Mouse (Mus musculus): ENCODE measurements around the gene Mmp19. TPM values are rescaled to one million over a fixed set of nuclear protein-coding genes. Genes with fewer than 3 reads are reported as not detected.

The Mmp19 gene
- polyA plus RNA-seq (2016; fragmentation: Nextera tagmentation; extraction: Ambion mirVana) = 0.42 and 0.93 TPM in 2 replicates

GRCm38 (mm10) chr10:128790398-128791124, at the start of gene Mmp19:
Gene Mmp19, plus strand, starts transcription at chr10:128790910.
- H3K36me3 ChIP-seq = no peaks in the 10 kb centered on the region
- no peak within 1 kb of the TSS for H3K9ac ChIP-seq
- no peak within 1 kb of the TSS for H3K27ac ChIP-seq
- H3K9me3 ChIP-seq = no peaks in the 10 kb centered on the region
- ATAC-seq (ENCODE audit: insufficient number of reproducible peaks, insufficient read depth, low FRiP score, low TSS enrichment) = no peak
- H3K4me1 ChIP-seq = no peaks in the 10 kb centered on the region
- H3K27me3 ChIP-seq = no peaks in the 10 kb centered on the region
- H3K4me3 ChIP-seq = no peak within 1 kb of the TSS
- H3K4me2 ChIP-seq (replicated peaks) = no peak within 1 kb of the TSS
- WGBS = 72% methylated on average over 7 of the region's 7 CpGs

- peak overlapping the region; percentile 62; the same call in 1 of the 2 replicates for H3K4me3 ChIP-seq
Measured at GRCm38 (mm10) chr10:128742616-128743015, 48.1 kb upstream of the Mmp19 start.

GRCm38 (mm10) chr10:128743235-128743634, 47.5 kb upstream of the Mmp19 start:
- peak overlapping the region; percentile 68 for H3K9ac ChIP-seq
- peak overlapping the region; percentile 89 for H3K4me2 ChIP-seq (replicated peaks)
- ATAC-seq (ENCODE audit: insufficient number of reproducible peaks, insufficient read depth, low FRiP score, low TSS enrichment) = no peak
- H3K9me3 ChIP-seq = no peaks in the 10 kb centered on the region
- 12% methylated on average over 7 of the region's 7 CpGs for WGBS
- H3K27ac ChIP-seq = no peak overlapping the region
- peaks cover 4% of the 10 kb centered on the region for H3K27me3 ChIP-seq
- no peaks in the 10 kb centered on the region for H3K36me3 ChIP-seq
- H3K4me3 ChIP-seq = peak overlapping the region; percentile 62
- peaks cover 19% of the 10 kb centered on the region for H3K4me1 ChIP-seq

More at GRCm38 (mm10) chr10:128742616-128743015, 48.1 kb upstream of the Mmp19 start:
- no peaks in the 10 kb centered on the region for H3K36me3 ChIP-seq
- H3K9me3 ChIP-seq = no peaks in the 10 kb centered on the region
- no peak overlapping the region for H3K27ac ChIP-seq
- WGBS = 37% methylated on average over 4 of the region's 4 CpGs
- H3K27me3 ChIP-seq = peaks cover 4% of the 10 kb centered on the region
- H3K4me2 ChIP-seq (replicated peaks) = peak overlapping the region; percentile 89; the same call in 1 of the 2 replicates
- H3K9ac ChIP-seq = no peak overlapping the region
- no peak for ATAC-seq (ENCODE audit: insufficient number of reproducible peaks, insufficient read depth, low FRiP score, low TSS enrichment)
- peaks cover 20% of the 10 kb centered on the region for H3K4me1 ChIP-seq

- H3K4me2 ChIP-seq (replicated peaks) = peak overlapping the region; percentile 89
- WGBS = under 1% methylated on average over 37 of the region's 37 CpGs
- peaks cover 19% of the 10 kb centered on the region for H3K4me1 ChIP-seq
- no peaks in the 10 kb centered on the region for H3K9me3 ChIP-seq
- peak; percentile 43; the same call in 1 of the 2 replicates for ATAC-seq (ENCODE audit: insufficient number of reproducible peaks, insufficient read depth, low FRiP score, low TSS enrichment)
- H3K9ac ChIP-seq = peak overlapping the region; percentile 68
- H3K27ac ChIP-seq = peak overlapping the region; percentile 19; the same call in 1 of the 2 replicates
- H3K36me3 ChIP-seq = no peaks in the 10 kb centered on the region
- H3K27me3 ChIP-seq = peaks cover 4% of the 10 kb centered on the region
- H3K4me3 ChIP-seq = peak overlapping the region; percentile 62
Measured at GRCm38 (mm10) chr10:128743791-128744191, 46.9 kb upstream of the Mmp19 start.

- peaks cover 4% of the 10 kb centered on the region for H3K27me3 ChIP-seq
Measured at GRCm38 (mm10) chr10:128744211-128744610, 46.5 kb upstream of the Mmp19 start.

GRCm38 (mm10) chr10:128744680-128745601, 45.8 kb upstream of the Mmp19 start, which contains the start of gene Dgka:
Gene Dgka, minus strand, starts transcription at chr10:128744855.
- Histone ChIP-seq H3K4me2 (replicated peaks) (peak within 1 kb of the TSS; percentile 89), H3K27me3 (peaks cover 4% of the 10 kb centered on the region), H3K4me1 (peaks cover 28% of the 10 kb centered on the region), H3K27ac (peak within 1 kb of the TSS; percentile 19; the same call in 1 of the 2 replicates), H3K36me3 (no peaks in the 10 kb centered on the region), H3K9me3 (no peaks in the 10 kb centered on the region), H3K9ac (peak within 1 kb of the TSS; percentile 68), H3K4me3 (peak within 1 kb of the TSS; percentile 62)
- no peak for ATAC-seq (ENCODE audit: insufficient number of reproducible peaks, insufficient read depth, low FRiP score, low TSS enrichment)
- 20% methylated on average over 18 of the region's 18 CpGs for WGBS

More at GRCm38 (mm10) chr10:128744211-128744610, 46.5 kb upstream of the Mmp19 start:
- Histone ChIP-seq H3K4me2 (replicated peaks) (peak overlapping the region; percentile 89), H3K4me1 (peaks cover 21% of the 10 kb centered on the region), H3K9ac (peak overlapping the region; percentile 68), H3K9me3 (no peaks in the 10 kb centered on the region), H3K36me3 (no peaks in the 10 kb centered on the region), H3K27ac (0 out of 2 replicates have a peak overlapping the region, but pooled peaks have one; percentile 11), H3K4me3 (peak overlapping the region; percentile 62)
- ATAC-seq (ENCODE audit: insufficient number of reproducible peaks, insufficient read depth, low FRiP score, low TSS enrichment) = no peak
- 15% methylated on average over 8 of the region's 8 CpGs for WGBS

GRCm38 (mm10) chr10:128745946-128746613, 44.6 kb upstream of the Mmp19 start:
- Histone ChIP-seq H3K4me1 (peaks cover 35% of the 10 kb centered on the region), H3K9ac (no peak overlapping the region), H3K27me3 (peaks cover 4% of the 10 kb centered on the region), H3K4me2 (replicated peaks) (no peak overlapping the region), H3K36me3 (no peaks in the 10 kb centered on the region), H3K9me3 (no peaks in the 10 kb centered on the region), H3K4me3 (no peak overlapping the region), H3K27ac (no peak overlapping the region)
- no peak for ATAC-seq (ENCODE audit: insufficient number of reproducible peaks, insufficient read depth, low FRiP score, low TSS enrichment)
- 91% methylated on average over 10 of the region's 10 CpGs for WGBS

GRCm38 (mm10) chr10:128746972-128747645, 43.6 kb upstream of the Mmp19 start:
- H3K27ac ChIP-seq = peak overlapping the region; percentile 97
- WGBS = 24% methylated on average over 9 of the region's 9 CpGs
- no peak; the same call in 1 of the 2 replicates for ATAC-seq (ENCODE audit: insufficient number of reproducible peaks, insufficient read depth, low FRiP score, low TSS enrichment)
- peak overlapping the region; percentile 85 for H3K4me2 ChIP-seq (replicated peaks)
- peak overlapping the region; percentile 74 for H3K4me3 ChIP-seq
- no peaks in the 10 kb centered on the region for H3K36me3 ChIP-seq
- no peaks in the 10 kb centered on the region for H3K9me3 ChIP-seq
- peaks cover 35% of the 10 kb centered on the region for H3K4me1 ChIP-seq
- peak overlapping the region; percentile 75; the same call in 1 of the 2 replicates for H3K9ac ChIP-seq
- peaks cover 4% of the 10 kb centered on the region for H3K27me3 ChIP-seq

- H3K4me3 ChIP-seq = peak within 1 kb of the TSS; percentile 74
- H3K9me3 ChIP-seq = no peaks in the 10 kb centered on the region
- peaks cover 2% of the 10 kb centered on the region; the same call in 1 of the 2 replicates for H3K36me3 ChIP-seq
- H3K27me3 ChIP-seq = peaks cover under 1% of the 10 kb centered on the region
- peak within 1 kb of the TSS; percentile 97 for H3K27ac ChIP-seq
- peak within 1 kb of the TSS; percentile 75 for H3K9ac ChIP-seq
- ATAC-seq (ENCODE audit: insufficient number of reproducible peaks, insufficient read depth, low FRiP score, low TSS enrichment) = peak; percentile 36; the same call in 1 of the 2 replicates
- under 1% methylated on average over 36 of the region's 36 CpGs for WGBS
- H3K4me2 ChIP-seq (replicated peaks) = peak within 1 kb of the TSS; percentile 85
- peaks cover 35% of the 10 kb centered on the region for H3K4me1 ChIP-seq
Measured at GRCm38 (mm10) chr10:128747646-128748251, 43.0 kb upstream of the Mmp19 start, which contains the start of gene Pym1. Gene Pym1, plus strand, starts transcription at chr10:128747889.

GRCm38 (mm10) chr10:128748252-128748864, 42.4 kb upstream of the Mmp19 start:
- Histone ChIP-seq H3K9ac (peak overlapping the region; percentile 75), H3K9me3 (no peaks in the 10 kb centered on the region), H3K4me2 (replicated peaks) (peak overlapping the region; percentile 85), H3K36me3 (peaks cover 6% of the 10 kb centered on the region; the same call in 1 of the 2 replicates), H3K27me3 (no peaks in the 10 kb centered on the region; the same call in 1 of the 2 replicates), H3K4me3 (peak overlapping the region; percentile 74), H3K27ac (peak overlapping the region; percentile 97), H3K4me1 (peaks cover 29% of the 10 kb centered on the region)
- WGBS = under 1% methylated on average over 37 of the region's 37 CpGs
- peak; percentile 79 for ATAC-seq (ENCODE audit: insufficient number of reproducible peaks, insufficient read depth, low FRiP score, low TSS enrichment)

Measured in embryonic facial prominence, embryonic 12.5 days (tissue).